Mouse (Mus musculus) C2C12 (cell line): ENCODE results near the gene Ehmt2.

ENCODE experiments used
- CTCF ChIP-seq: IDR thresholded peaks from one replicate; pipeline ENCODE4 v1.5.1; 2011; ENCODE audit not compliant: control insufficient read depth, insufficient read depth, insufficient read length
- FOSL1 ChIP-seq: IDR thresholded peaks from one replicate; pipeline ENCODE4 v1.8.0; 2011; ENCODE audit warnings: mild to moderate bottlenecking, low read length; ENCODE audit not compliant: poor library complexity, insufficient read depth, severe bottlenecking
- MAX ChIP-seq: IDR thresholded peaks from one replicate; pipeline ENCODE4 v1.6.1; 2011; ENCODE audit warnings: mild to moderate bottlenecking, control low read depth

GRCm38 (mm10) chr17:34853511-34853910, 44.8 kb upstream of the Ehmt2 start:
- no peak for TF ChIP-seq CTCF
- TF ChIP-seq MAX = no peak
- TF ChIP-seq FOSL1 = no peak
